Mouse (Mus musculus): ENCODE data around the gene Zfhx2.

DNA sequence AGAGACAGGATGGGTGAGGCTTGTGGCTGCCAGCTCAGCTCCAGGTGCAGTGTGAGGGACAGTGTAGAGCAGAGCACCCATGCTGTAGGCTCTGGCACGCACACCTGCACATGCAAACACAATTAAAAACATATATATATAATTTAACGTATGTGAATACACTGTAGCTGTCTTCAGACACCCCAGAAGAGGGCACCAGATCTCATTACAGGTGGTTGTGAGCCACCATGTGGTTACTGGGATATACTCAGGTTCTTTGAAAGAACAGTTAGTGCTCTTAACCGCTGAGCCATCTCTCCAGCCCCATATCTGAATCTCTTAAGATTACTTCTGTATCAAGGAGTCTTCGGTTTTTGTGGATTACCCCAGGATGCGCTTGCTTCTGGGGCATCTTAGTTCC is 66.6 kb downstream of the Zfhx2 start:
- TF ChIP-seq CTCF (IDR thresholded peaks at IDR 0.05; ENCODE audit: low read depth, low read length), result no peak
- TF ChIP-seq POLR2A (IDR thresholded peaks at IDR 0.05; ENCODE audit: insufficient read depth, low read length), result no peak
- TF ChIP-seq EP300 (IDR thresholded peaks at IDR 0.05; ENCODE audit: insufficient read depth, low read depth, low read length), result no peak

Measured in ES-Bruce4 (cell line).